Mouse (Mus musculus) midbrain, embryonic 15.5 days (tissue): ENCODE data around the gene Atp2b2. TPM values are rescaled to one million over a fixed set of nuclear protein-coding genes. Genes with fewer than 3 reads are reported as not detected.

Source experiments
- ATAC-seq: fragments of 200-750 bp; cut with Nextera tagmentation; replicated peaks from 2 replicates; pipeline ENCODE4 v1.8.0; 2017; ENCODE audit warnings: moderate TSS enrichment
- H3K27ac ChIP-seq: fragments of 300-500 bp; sonication (generic); 2 replicates; pipeline ENCODE4 v1.5.1; 2015; ENCODE audit warnings: mild to moderate bottlenecking, inconsistent platforms
- H3K27me3 ChIP-seq: fragments of 300-500 bp; sonication (generic); replicated peaks from 2 replicates; pipeline ENCODE4 v1.6.1; 2015; ENCODE audit warnings: inconsistent platforms
- H3K36me3 ChIP-seq: fragments of 300-500 bp; sonication (generic); replicated peaks from 2 replicates; pipeline ENCODE4 v1.6.1; 2015; ENCODE audit warnings: inconsistent platforms
- H3K4me1 ChIP-seq: fragments of 300-500 bp; sonication (generic); 2 replicates; pipeline ENCODE4 v1.6.1; 2015; ENCODE audit warnings: inconsistent platforms
- H3K4me2 ChIP-seq: fragments of 300-500 bp; sonication (generic); 2 replicates; pipeline ENCODE4 v1.6.1; 2015; ENCODE audit warnings: inconsistent platforms, mild to moderate bottlenecking, moderate library complexity
- H3K4me3 ChIP-seq: fragments of 300-500 bp; sonication (generic); 2 replicates; pipeline ENCODE4 v1.5.1; 2015; ENCODE audit warnings: mild to moderate bottlenecking, inconsistent platforms
- H3K9ac ChIP-seq: fragments of 300-500 bp; sonication (generic); 2 replicates; pipeline ENCODE4 v1.6.1; 2015; ENCODE audit warnings: mild to moderate bottlenecking, inconsistent platforms
- H3K9me3 ChIP-seq: fragments of 300-500 bp; sonication (generic); 2 replicates; pipeline ENCODE4 v1.6.1; 2016; ENCODE audit warnings: inconsistent platforms
- WGBS: fragments of 180-500 bp; shearing (Covaris S2); methylation state at CpG from one replicate; pipeline ENCODE4 v1.1.7; 2015; ENCODE audit warnings: mixed read lengths; 5-methylcytosine and 5-hydroxymethylcytosine counted together
- microRNA-seq: library from miRNA; unstranded; fragments of <30 nt; microRNA quantifications from one replicate; pipeline ENCODE4, GENCODE M21; 2016
- polyA plus RNA-seq: library from polyadenylated mRNA; unstranded; fragments of >200 nt; fragmentation: Nextera tagmentation; extraction: Ambion mirVana; gene quantifications from 2 replicates; pipeline ENCODE4 v1.2.1, GENCODE M21; 2015

Gene Atp2b2
- polyA plus RNA-seq, 1 experiment from 2014 or later = 25.9 TPM

- Histone ChIP-seq H3K4me2 (peak overlapping the region; percentile 99), H3K36me3 (peaks cover 12% of the 10 kb centered on the region; the same call in 1 of the 2 replicates), H3K9ac (peak overlapping the region; percentile 78), H3K27me3 (no peaks in the 10 kb centered on the region), H3K4me3 (peak overlapping the region; percentile 68), H3K9me3 (no peaks in the 10 kb centered on the region), H3K4me1 (peaks cover 29% of the 10 kb centered on the region), H3K27ac (peak overlapping the region; percentile 87)
- WGBS = under 1% methylated on average over 113 of the region's 113 CpGs
- ATAC-seq = peak; percentile 79
Observed at GRCm38 (mm10) chr6:113697222-113698205, 344.9 kb downstream of the Atp2b2 start.

GRCm38 (mm10) chr6:113696582-113697221 lies 345.7 kb downstream of the Atp2b2 start, which contains the start of gene Tatdn2:
TSS of gene Tatdn2 (plus strand) at chr6:113697050.
- Histone ChIP-seq H3K4me2 (peak within 1 kb of the TSS; percentile 99), H3K27me3 (no peaks in the 10 kb centered on the region), H3K4me1 (peaks cover 29% of the 10 kb centered on the region), H3K9ac (peak within 1 kb of the TSS; percentile 78), H3K9me3 (no peaks in the 10 kb centered on the region), H3K4me3 (peak within 1 kb of the TSS; percentile 68), H3K27ac (peak within 1 kb of the TSS; percentile 87), H3K36me3 (0 out of 2 replicates have a peak, but pooled peaks cover 7% of the 10 kb centered on the region)
- under 1% methylated on average over 57 of the region's 58 CpGs for WGBS
- peak; percentile 99 for ATAC-seq

GRCm38 (mm10) chr6:113695766-113696355 lies 346.6 kb downstream of the Atp2b2 start:
- H3K36me3 ChIP-seq = 0 out of 2 replicates have a peak, but pooled peaks cover 7% of the 10 kb centered on the region
- H3K27me3 ChIP-seq = no peaks in the 10 kb centered on the region
- peak overlapping the region; percentile 99 for H3K4me2 ChIP-seq
- 72% methylated on average over 4 of the region's 4 CpGs for WGBS
- peak overlapping the region; percentile 68 for H3K4me3 ChIP-seq
- peaks cover 29% of the 10 kb centered on the region for H3K4me1 ChIP-seq
- peak overlapping the region; percentile 87 for H3K27ac ChIP-seq
- H3K9me3 ChIP-seq = no peaks in the 10 kb centered on the region
- H3K9ac ChIP-seq = no peak overlapping the region
- no peak for ATAC-seq

GRCm38 (mm10) chr6:113695203-113695602 lies 347.2 kb downstream of the Atp2b2 start:
- Histone ChIP-seq H3K4me1 (peaks cover 31% of the 10 kb centered on the region), H3K9me3 (no peaks in the 10 kb centered on the region), H3K4me3 (no peak overlapping the region), H3K27me3 (no peaks in the 10 kb centered on the region), H3K4me2 (no peak overlapping the region), H3K9ac (no peak overlapping the region), H3K27ac (no peak overlapping the region), H3K36me3 (0 out of 2 replicates have a peak, but pooled peaks cover 6% of the 10 kb centered on the region)
- no peak for ATAC-seq
- WGBS = 76% methylated on average over 1 of the region's 1 CpGs

Small RNA genes lying within 50 kb of the gene (microRNA-seq; reads per million reads assigned to microRNA genes)
- 0.92 reads per million for gene Mir7042

Other genes starting within 250 kb of the Atp2b2 start
- 34.0 and 37.0 TPM in 2 replicates for gene Slc6a11, start 88.6 kb upstream of the Atp2b2 start, polyA plus RNA-seq
- gene Slc6a1, start 240.0 kb upstream of the Atp2b2 start, polyA plus RNA-seq = 145 and 155 TPM in 2 replicates